Mouse (Mus musculus) midbrain, embryonic 11.5 days (tissue): ENCODE results near the gene Gm11444. TPM values are rescaled to one million over a fixed set of nuclear protein-coding genes. Genes with fewer than 3 reads are reported as not detected.

ENCODE experiments used
- ATAC-seq: fragments of 200-750 bp; cut with Nextera tagmentation; 2 replicates; pipeline ENCODE4 v1.8.0; 2017; ENCODE audit warnings: moderate TSS enrichment, moderate library complexity; ENCODE audit not compliant: low FRiP score
- DNase-seq: peaks from one replicate; pipeline ENCODE4 v3.0.0; 2015; ENCODE audit warnings: low spot score; ENCODE audit errors: missing footprints
- H3K27ac ChIP-seq: fragments of 300-500 bp; sonication (generic); 2 replicates; pipeline ENCODE4 v1.5.1; 2014; ENCODE audit warnings: low read depth, low read length
- H3K27me3 ChIP-seq: fragments of 300-500 bp; sonication (generic); 2 replicates; pipeline ENCODE4 v1.6.1; 2014; ENCODE audit warnings: mild to moderate bottlenecking, low read length, moderate library complexity, mixed read lengths; ENCODE audit not compliant: control insufficient read depth, insufficient read depth
- H3K36me3 ChIP-seq: fragments of 300-500 bp; sonication (generic); 2 replicates; pipeline ENCODE4 v1.6.1; 2014; ENCODE audit warnings: mild to moderate bottlenecking, low read length, moderate library complexity, mixed read lengths; ENCODE audit not compliant: control insufficient read depth, insufficient read depth
- H3K4me1 ChIP-seq: fragments of 300-500 bp; sonication (generic); 2 replicates; pipeline ENCODE4 v1.6.1; 2014; ENCODE audit warnings: low read length; ENCODE audit not compliant: control insufficient read depth, insufficient read depth
- H3K4me2 ChIP-seq: fragments of 300-500 bp; sonication (generic); 2 replicates; pipeline ENCODE4 v1.6.1; 2014; ENCODE audit warnings: mild to moderate bottlenecking, moderate library complexity
- H3K4me3 ChIP-seq: fragments of 300-500 bp; sonication (generic); 2 replicates; pipeline ENCODE4 v1.5.1; 2014; ENCODE audit warnings: low read depth, low read length
- H3K9ac ChIP-seq: fragments of 300-500 bp; sonication (generic); 2 replicates; pipeline ENCODE4 v1.6.1; 2014; ENCODE audit warnings: low read length
- H3K9me3 ChIP-seq: fragments of 300-500 bp; sonication (generic); 2 replicates; pipeline ENCODE4 v1.6.1; 2016; ENCODE audit warnings: low read length; ENCODE audit not compliant: control insufficient read depth
- WGBS: fragments of 180-500 bp; shearing (Covaris S2); extraction: QIAGEN DNeasy Blood & Tissue Kit; methylation state at CpG from one replicate; pipeline ENCODE4 v1.1.7; 2014; 5-methylcytosine and 5-hydroxymethylcytosine counted together
- polyA plus RNA-seq: library from polyadenylated mRNA; unstranded; fragments of >200 nt; fragmentation: Nextera tagmentation; extraction: Ambion mirVana; gene quantifications from 2 replicates; pipeline ENCODE4 v1.2.1, GENCODE M21; 2014

Gene Gm11444
- polyA plus RNA-seq, 1 experiment from 2014 or later, result not detected

DNA sequence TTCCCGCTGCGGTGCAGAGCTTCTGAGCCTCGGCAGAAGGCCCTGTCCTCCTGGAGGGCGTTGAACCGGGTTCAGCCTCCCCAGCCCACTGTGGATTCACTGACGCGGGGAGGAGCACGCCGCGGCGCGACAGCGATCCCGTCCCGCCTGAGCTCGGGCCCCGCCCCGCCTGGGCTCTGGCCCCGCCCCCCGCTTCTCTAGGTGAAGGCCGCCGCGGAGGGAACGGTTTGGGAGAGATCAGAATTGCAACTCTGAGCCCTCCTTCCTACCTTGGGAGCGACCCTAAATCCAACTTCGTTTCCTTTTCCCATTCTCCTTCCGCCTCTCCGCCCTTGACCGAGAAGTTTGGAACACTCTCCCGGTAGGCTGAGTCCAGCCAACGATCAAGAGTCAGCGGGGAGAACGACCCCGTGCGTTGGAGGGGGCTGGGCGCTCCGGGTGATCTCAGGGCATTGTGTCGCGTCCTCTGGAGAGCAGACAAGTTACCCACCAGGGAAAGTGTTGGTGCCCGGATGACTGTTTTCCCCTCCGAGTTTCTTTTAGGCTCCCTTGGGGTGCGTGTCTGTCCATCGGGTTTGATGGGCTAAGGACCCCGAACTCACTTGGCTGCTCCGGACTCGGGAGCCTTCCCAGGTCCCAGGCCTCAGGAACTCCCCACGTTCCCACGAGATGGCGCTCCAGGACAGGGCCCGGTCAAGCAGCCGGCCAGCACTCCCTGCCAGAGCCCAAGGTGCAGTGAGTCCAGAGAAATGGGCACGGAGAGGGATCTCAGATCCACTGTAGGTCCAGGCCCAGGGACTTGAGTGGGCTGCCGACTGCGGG is 5.8 kb downstream of the Gm11444 start:
- Histone ChIP-seq H3K4me2 (peak overlapping the region; percentile 82), H3K9ac (peak overlapping the region; percentile 48; the same call in 1 of the 2 replicates), H3K4me1 (peaks cover 10% of the 10 kb centered on the region; the same call in 1 of the 2 replicates), H3K4me3 (peak overlapping the region; percentile 46), H3K36me3 (no peaks in the 10 kb centered on the region), H3K9me3 (no peaks in the 10 kb centered on the region), H3K27ac (no peak overlapping the region), H3K27me3 (peaks cover 65% of the 10 kb centered on the region)
- under 1% methylated on average over 53 of the region's 54 CpGs for WGBS
- ATAC-seq (peak; percentile 62), DNase-seq (peak; percentile 98)

DNA sequence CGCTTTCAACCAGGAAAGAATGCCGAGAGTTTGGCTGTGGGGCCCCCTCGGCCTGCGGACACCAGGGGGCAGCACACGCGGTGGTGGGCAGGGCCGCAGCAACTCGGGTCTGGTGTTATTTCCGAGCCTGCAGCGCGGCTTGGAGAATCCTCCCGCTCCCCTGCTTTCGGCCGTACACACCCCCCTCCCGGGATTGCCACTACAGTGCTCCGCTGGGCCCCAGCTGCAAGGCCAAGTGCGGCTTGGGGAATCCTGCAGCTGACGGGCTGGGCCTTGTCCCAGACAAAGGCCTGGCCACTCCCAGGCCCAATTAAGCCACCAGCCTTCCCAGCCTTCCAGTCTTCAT is 6.8 kb downstream of the Gm11444 start:
- peak overlapping the region; percentile 82 for H3K4me2 ChIP-seq
- H3K27me3 ChIP-seq, result peaks cover 72% of the 10 kb centered on the region
- peaks cover 10% of the 10 kb centered on the region; the same call in 1 of the 2 replicates for H3K4me1 ChIP-seq
- peak; percentile 47 for ATAC-seq
- peak overlapping the region; percentile 48 for H3K9ac ChIP-seq
- H3K36me3 ChIP-seq, result no peaks in the 10 kb centered on the region
- H3K27ac ChIP-seq, result no peak overlapping the region
- no peaks in the 10 kb centered on the region for H3K9me3 ChIP-seq
- DNase-seq, result peak; percentile 98
- peak overlapping the region; percentile 46 for H3K4me3 ChIP-seq
- WGBS, result 0% methylated on average over 18 of the region's 18 CpGs

DNA sequence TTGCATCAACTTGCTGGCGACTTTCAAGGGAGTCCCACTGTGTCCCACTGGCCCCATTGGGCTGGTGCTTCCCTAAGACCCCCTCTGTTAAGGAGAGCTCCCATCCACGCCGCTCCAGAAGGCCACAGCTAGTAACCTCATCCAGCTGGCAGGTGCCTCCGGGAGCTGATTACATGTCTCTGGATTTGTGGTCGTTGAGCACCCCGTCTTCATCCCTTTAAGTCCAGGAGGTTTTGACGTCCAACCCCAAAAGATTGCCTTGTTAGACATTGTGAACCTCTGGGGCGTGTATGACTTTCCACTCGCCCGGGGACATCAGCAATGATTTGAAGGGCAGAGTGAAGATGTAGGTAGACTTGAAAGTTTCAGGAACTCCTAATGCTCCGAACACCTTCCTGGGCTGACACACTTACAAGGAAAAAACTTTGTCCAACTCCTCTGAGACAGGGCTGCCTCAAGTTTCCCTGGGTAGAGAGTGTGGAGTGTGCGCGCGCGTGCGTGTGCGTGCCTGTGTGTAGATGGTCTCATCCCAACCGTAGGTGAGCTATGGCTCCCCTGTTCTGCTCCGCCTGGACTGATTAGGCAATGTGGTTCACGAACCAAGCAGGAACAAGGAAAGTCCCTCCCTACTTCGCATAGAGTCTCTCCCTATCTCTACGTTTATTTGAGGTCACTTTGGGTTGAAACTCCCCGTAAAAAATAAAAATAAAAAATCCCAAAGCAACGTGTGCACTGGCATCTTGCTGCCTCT is 7.4 kb downstream of the Gm11444 start:
- Histone ChIP-seq H3K36me3 (no peaks in the 10 kb centered on the region), H3K9ac (peak overlapping the region; percentile 48; the same call in 1 of the 2 replicates), H3K27ac (no peak overlapping the region), H3K4me3 (no peak overlapping the region; the same call in 1 of the 2 replicates), H3K27me3 (peaks cover 75% of the 10 kb centered on the region), H3K9me3 (no peaks in the 10 kb centered on the region), H3K4me1 (peaks cover 10% of the 10 kb centered on the region; the same call in 1 of the 2 replicates), H3K4me2 (peak overlapping the region; percentile 82)
- ATAC-seq (no peak), DNase-seq (peak; percentile 94)
- WGBS, result 3% methylated on average over 24 of the region's 24 CpGs

DNA sequence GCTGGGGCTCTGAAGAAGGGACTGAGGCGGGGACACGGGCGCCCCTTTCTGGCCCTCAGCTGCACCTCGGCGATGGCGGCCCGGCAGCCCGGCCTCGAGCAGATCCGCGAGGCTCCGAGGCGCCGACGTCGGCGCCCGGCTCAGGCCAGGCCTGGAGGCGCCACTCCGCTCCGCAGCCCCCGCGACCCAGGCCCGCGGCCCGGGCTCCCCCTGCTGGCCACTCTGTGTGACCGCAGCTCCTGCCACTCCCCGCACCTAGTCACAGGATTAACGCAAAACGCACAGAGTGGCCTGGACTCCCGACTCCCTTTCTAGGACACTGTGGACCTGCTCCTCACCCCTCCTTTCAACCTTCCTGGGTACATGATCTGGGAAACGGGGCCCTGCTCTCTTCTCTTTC is 8.2 kb downstream of the Gm11444 start:
- Histone ChIP-seq H3K4me1 (peaks cover 10% of the 10 kb centered on the region; the same call in 1 of the 2 replicates), H3K9ac (0 out of 2 replicates have a peak overlapping the region, but pooled peaks have one; percentile 33), H3K9me3 (no peaks in the 10 kb centered on the region), H3K36me3 (no peaks in the 10 kb centered on the region), H3K27ac (no peak overlapping the region), H3K4me2 (peak overlapping the region; percentile 47), H3K4me3 (peak overlapping the region; percentile 22), H3K27me3 (peaks cover 83% of the 10 kb centered on the region)
- DNase-seq (peak; percentile 98), ATAC-seq (peak; percentile 72)
- under 1% methylated on average over 32 of the region's 32 CpGs for WGBS

DNA sequence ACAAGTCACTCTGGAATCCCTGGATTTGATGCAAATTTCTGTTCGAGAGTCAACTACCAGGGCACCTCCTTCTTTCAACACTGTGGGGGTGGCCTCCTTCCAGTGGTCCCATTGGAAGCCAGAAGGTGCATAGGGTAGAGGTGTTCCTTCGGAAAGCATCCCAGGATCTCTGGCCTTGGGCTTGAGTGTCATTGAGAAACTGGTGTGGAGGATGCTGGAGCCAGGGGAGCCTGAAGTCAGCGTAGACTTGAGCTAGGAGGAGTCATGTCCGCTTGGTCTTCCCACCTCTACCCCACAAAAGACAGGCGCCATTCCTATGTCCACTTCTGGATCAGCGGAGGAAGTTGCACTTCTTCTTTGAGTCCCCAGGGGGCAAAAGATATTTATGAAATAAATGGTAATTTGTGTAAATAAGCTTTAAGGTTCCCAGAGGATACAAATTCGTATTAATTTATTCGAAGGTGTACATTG is 8.9 kb downstream of the Gm11444 start:
- ATAC-seq (no peak), DNase-seq (peak; percentile 94)
- no peak overlapping the region for H3K27ac ChIP-seq
- peaks cover 91% of the 10 kb centered on the region for H3K27me3 ChIP-seq
- H3K9me3 ChIP-seq, result no peaks in the 10 kb centered on the region
- H3K4me2 ChIP-seq, result no peak overlapping the region; the same call in 1 of the 2 replicates
- no peak overlapping the region for H3K4me3 ChIP-seq
- peaks cover 10% of the 10 kb centered on the region; the same call in 1 of the 2 replicates for H3K4me1 ChIP-seq
- 6% methylated on average over 8 of the region's 8 CpGs for WGBS
- H3K36me3 ChIP-seq, result no peaks in the 10 kb centered on the region
- no peak overlapping the region for H3K9ac ChIP-seq

DNA sequence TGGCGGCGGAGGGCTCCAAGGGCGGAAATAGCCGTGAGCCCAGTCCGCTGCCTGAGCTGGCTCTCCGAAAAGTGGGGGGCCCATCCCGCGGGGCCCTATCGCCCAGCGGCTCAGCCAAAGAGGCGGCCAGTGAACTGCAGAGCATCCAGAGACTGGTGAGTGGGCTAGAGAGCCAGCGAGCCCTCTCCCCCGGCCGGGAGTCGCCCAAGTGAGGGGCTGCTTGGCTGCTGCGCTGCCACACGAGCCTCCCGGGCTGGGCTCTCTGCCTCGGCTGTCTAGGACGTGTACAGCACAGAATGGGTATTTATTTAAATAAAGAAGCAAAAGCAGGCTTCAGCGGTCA is 9.4 kb downstream of the Gm11444 start:
- 2% methylated on average over 21 of the region's 21 CpGs for WGBS
- peaks cover 91% of the 10 kb centered on the region for H3K27me3 ChIP-seq
- peaks cover 10% of the 10 kb centered on the region; the same call in 1 of the 2 replicates for H3K4me1 ChIP-seq
- H3K9me3 ChIP-seq, result no peaks in the 10 kb centered on the region
- H3K4me3 ChIP-seq, result peak overlapping the region; percentile 8; the same call in 1 of the 2 replicates
- H3K36me3 ChIP-seq, result no peaks in the 10 kb centered on the region
- H3K4me2 ChIP-seq, result no peak overlapping the region
- no peak overlapping the region for H3K27ac ChIP-seq
- no peak for ATAC-seq
- peak; percentile 96 for DNase-seq
- no peak overlapping the region for H3K9ac ChIP-seq

DNA sequence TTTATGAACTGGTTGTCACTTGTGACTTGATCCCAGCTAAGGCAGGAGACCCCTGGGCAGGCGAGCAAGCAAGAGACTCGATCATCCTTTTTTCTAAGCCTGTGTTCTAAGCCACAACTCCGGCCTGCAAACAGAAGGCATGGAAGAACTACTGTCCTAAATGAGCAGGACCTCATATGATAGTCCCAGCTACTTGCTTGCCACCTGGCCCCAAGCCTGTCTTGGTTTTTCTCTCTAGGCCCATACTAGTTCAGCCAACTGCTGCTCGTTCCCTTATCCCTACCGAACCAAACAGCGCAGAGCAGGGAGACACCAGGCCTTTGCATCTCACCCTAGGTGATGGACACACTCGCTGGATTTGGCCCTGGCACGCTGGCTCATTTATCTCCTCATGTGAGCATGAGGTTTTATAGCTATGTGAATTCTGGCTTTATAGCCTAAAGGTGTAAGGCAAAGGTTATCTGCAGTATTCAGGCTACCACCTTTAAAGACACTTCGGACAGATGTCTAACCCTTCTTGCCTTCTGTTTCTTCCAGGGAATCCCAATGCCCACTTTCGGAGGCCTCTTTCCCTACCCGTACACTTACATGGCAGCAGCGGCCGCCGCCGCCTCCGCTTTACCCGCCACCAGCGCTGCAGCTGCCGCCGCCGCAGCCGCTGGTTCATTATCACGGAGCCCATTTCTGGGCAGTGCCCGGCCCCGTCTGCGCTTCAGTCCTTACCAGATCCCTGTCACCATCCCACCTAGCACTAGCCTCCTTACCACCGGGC is 9.9 kb downstream of the Gm11444 start:
- WGBS, result 2% methylated on average over 27 of the region's 27 CpGs
- Histone ChIP-seq H3K4me1 (peaks cover 10% of the 10 kb centered on the region; the same call in 1 of the 2 replicates), H3K27me3 (peaks cover 91% of the 10 kb centered on the region), H3K4me3 (peak overlapping the region; percentile 8; the same call in 1 of the 2 replicates), H3K9ac (no peak overlapping the region), H3K27ac (no peak overlapping the region), H3K36me3 (no peaks in the 10 kb centered on the region), H3K4me2 (no peak overlapping the region), H3K9me3 (no peaks in the 10 kb centered on the region)
- DNase-seq, result peak; percentile 97
- no peak for ATAC-seq

DNA sequence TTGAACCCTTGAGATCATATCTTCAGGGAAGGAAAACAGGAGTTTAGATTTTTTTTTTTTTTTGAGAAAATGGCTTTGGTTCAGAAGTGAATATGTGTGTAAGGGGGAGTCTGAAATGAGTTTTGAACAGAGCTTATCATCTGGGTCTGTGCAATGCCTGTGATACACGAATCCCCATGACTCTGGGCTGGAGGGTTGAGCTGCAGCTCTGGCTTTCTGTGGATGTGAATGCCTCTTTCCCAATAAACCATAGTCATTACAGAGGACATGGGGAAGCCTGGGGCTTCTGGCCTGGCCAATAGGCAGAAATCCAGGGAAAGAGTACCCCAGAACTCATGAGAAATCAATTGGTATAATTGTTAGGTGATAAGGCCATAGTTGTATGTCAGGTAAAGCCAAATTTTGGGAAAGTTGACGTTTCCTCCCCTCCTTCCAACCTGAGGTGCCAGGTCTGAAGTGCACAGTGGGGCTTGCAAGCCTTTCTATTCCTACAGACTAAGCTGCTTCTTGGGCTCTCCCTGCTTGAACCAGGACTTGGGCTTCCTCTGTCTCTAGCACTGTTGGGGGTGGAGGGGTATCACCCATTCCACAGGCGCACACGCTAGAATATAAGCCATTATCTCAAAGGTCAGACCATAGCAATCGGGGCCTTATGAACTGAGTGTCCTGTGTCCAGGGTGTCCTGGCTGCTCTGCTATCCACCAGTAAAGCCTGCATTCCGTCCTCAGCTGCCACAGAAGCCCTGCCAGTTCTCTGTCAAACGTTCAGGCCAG is 10.7 kb downstream of the Gm11444 start:
- H3K27ac ChIP-seq, result no peak overlapping the region
- WGBS, result 4% methylated on average over 7 of the region's 7 CpGs
- ATAC-seq, result no peak
- peak; percentile 92 for DNase-seq
- H3K27me3 ChIP-seq, result peaks cover 93% of the 10 kb centered on the region
- no peak overlapping the region for H3K4me3 ChIP-seq
- H3K36me3 ChIP-seq, result no peaks in the 10 kb centered on the region
- H3K4me2 ChIP-seq, result no peak overlapping the region
- no peaks in the 10 kb centered on the region for H3K9me3 ChIP-seq
- H3K4me1 ChIP-seq, result peaks cover 10% of the 10 kb centered on the region; the same call in 1 of the 2 replicates
- no peak overlapping the region for H3K9ac ChIP-seq
